Mouse (Mus musculus): ENCODE data around the gene Krt79. TPM values are rescaled to one million over a fixed set of nuclear protein-coding genes. Genes with fewer than 3 reads are reported as not detected.

The Krt79 gene
- polyA plus RNA-seq (2016; fragmentation: Nextera tagmentation; extraction: Ambion mirVana): 0.09 and 0.12 TPM in 2 replicates

GRCm38 (mm10) chr15:101940274-101940829 is at the start of gene Krt79:
Krt79 (minus strand) TSS chr15:101940324.
- Histone ChIP-seq H3K9me3 (no peaks in the 10 kb centered on the region), H3K36me3 (replicated peaks) (no peaks in the 10 kb centered on the region), H3K27ac (peak within 1 kb of the TSS; percentile 15; the same call in 1 of the 2 replicates), H3K27me3 (ENCODE audit: poor library complexity, severe bottlenecking) (no peaks in the 10 kb centered on the region), H3K4me1 (peaks cover 7% of the 10 kb centered on the region; the same call in 1 of the 2 replicates), H3K4me3 (no peak within 1 kb of the TSS)
- 71% methylated on average over 6 of the region's 6 CpGs for WGBS
- DNase-seq (ENCODE audit: extremely low spot score, low spot score): no peak

GRCm38 (mm10) chr15:101988714-101989113 is 48.6 kb upstream of the Krt79 start:
- Histone ChIP-seq H3K9me3 (no peaks in the 10 kb centered on the region), H3K27ac (no peak overlapping the region), H3K27me3 (ENCODE audit: poor library complexity, severe bottlenecking) (peaks cover 16% of the 10 kb centered on the region), H3K4me3 (no peak overlapping the region), H3K36me3 (replicated peaks) (no peaks in the 10 kb centered on the region), H3K4me1 (peaks cover 16% of the 10 kb centered on the region)
- WGBS: 61% methylated on average over 8 of the region's 8 CpGs
- no peak for DNase-seq (ENCODE audit: extremely low spot score, low spot score)

GRCm38 (mm10) chr15:101988119-101988518 is 48.0 kb upstream of the Krt79 start:
- Histone ChIP-seq H3K4me3 (no peak overlapping the region), H3K4me1 (peaks cover 20% of the 10 kb centered on the region), H3K36me3 (replicated peaks) (no peaks in the 10 kb centered on the region), H3K9me3 (no peaks in the 10 kb centered on the region), H3K27me3 (ENCODE audit: poor library complexity, severe bottlenecking) (peaks cover 16% of the 10 kb centered on the region), H3K27ac (no peak overlapping the region)
- WGBS: under 1% methylated on average over 10 of the region's 10 CpGs
- peak; percentile 86 for DNase-seq (ENCODE audit: extremely low spot score, low spot score)

GRCm38 (mm10) chr15:101984746-101985145 is 44.6 kb upstream of the Krt79 start:
- 20% methylated on average over 6 of the region's 6 CpGs for WGBS

GRCm38 (mm10) chr15:101983949-101984601 is 44.0 kb upstream of the Krt79 start:
- no peaks in the 10 kb centered on the region for H3K36me3 ChIP-seq (replicated peaks)
- peak; percentile 97 for DNase-seq (ENCODE audit: extremely low spot score, low spot score)
- H3K4me1 ChIP-seq: peaks cover 20% of the 10 kb centered on the region
- H3K27ac ChIP-seq: peak overlapping the region; percentile 84
- peak overlapping the region; percentile 45 for H3K4me3 ChIP-seq
- H3K9me3 ChIP-seq: no peaks in the 10 kb centered on the region
- WGBS: 4% methylated on average over 15 of the region's 15 CpGs
- H3K27me3 ChIP-seq (ENCODE audit: poor library complexity, severe bottlenecking): 0 out of 2 replicates have a peak, but pooled peaks cover 7% of the 10 kb centered on the region

More at GRCm38 (mm10) chr15:101984746-101985145, 44.6 kb upstream of the Krt79 start:
- no peaks in the 10 kb centered on the region for H3K9me3 ChIP-seq
- no peak overlapping the region for H3K4me3 ChIP-seq
- H3K36me3 ChIP-seq (replicated peaks): no peaks in the 10 kb centered on the region
- no peak for DNase-seq (ENCODE audit: extremely low spot score, low spot score)
- H3K27ac ChIP-seq: peak overlapping the region; percentile 66; the same call in 1 of the 2 replicates
- 0 out of 2 replicates have a peak, but pooled peaks cover 7% of the 10 kb centered on the region for H3K27me3 ChIP-seq (ENCODE audit: poor library complexity, severe bottlenecking)
- peaks cover 20% of the 10 kb centered on the region for H3K4me1 ChIP-seq

GRCm38 (mm10) chr15:101983315-101983948 is 43.3 kb upstream of the Krt79 start:
- Histone ChIP-seq H3K4me1 (peaks cover 17% of the 10 kb centered on the region), H3K4me3 (peak overlapping the region; percentile 45)
- no peak for DNase-seq (ENCODE audit: extremely low spot score, low spot score)

GRCm38 (mm10) chr15:101980849-101981248 is 40.7 kb upstream of the Krt79 start:
- no peak overlapping the region for H3K4me3 ChIP-seq
- H3K27me3 ChIP-seq (ENCODE audit: poor library complexity, severe bottlenecking): peaks cover 24% of the 10 kb centered on the region
- peak overlapping the region; percentile 37; the same call in 1 of the 2 replicates for H3K27ac ChIP-seq
- 76% methylated on average over 6 of the region's 6 CpGs for WGBS
- H3K4me1 ChIP-seq: peaks cover 34% of the 10 kb centered on the region
- DNase-seq (ENCODE audit: extremely low spot score, low spot score): no peak
- no peaks in the 10 kb centered on the region for H3K36me3 ChIP-seq (replicated peaks)
- no peaks in the 10 kb centered on the region for H3K9me3 ChIP-seq

More at GRCm38 (mm10) chr15:101983315-101983948, 43.3 kb upstream of the Krt79 start:
- H3K27ac ChIP-seq: peak overlapping the region; percentile 84
- H3K36me3 ChIP-seq (replicated peaks): no peaks in the 10 kb centered on the region
- H3K27me3 ChIP-seq (ENCODE audit: poor library complexity, severe bottlenecking): peaks cover 12% of the 10 kb centered on the region; the same call in 1 of the 2 replicates
- no peaks in the 10 kb centered on the region for H3K9me3 ChIP-seq
- 82% methylated on average over 13 of the region's 13 CpGs for WGBS

GRCm38 (mm10) chr15:101977043-101977726 is 37.1 kb upstream of the Krt79 start:
- peaks cover 38% of the 10 kb centered on the region for H3K4me1 ChIP-seq
- H3K27ac ChIP-seq: peak overlapping the region; percentile 91
- peaks cover 51% of the 10 kb centered on the region for H3K27me3 ChIP-seq (ENCODE audit: poor library complexity, severe bottlenecking)
- WGBS: 4% methylated on average over 38 of the region's 39 CpGs
- H3K4me3 ChIP-seq: peak overlapping the region; percentile 61
- H3K9me3 ChIP-seq: no peaks in the 10 kb centered on the region
- H3K36me3 ChIP-seq (replicated peaks): no peaks in the 10 kb centered on the region
- DNase-seq (ENCODE audit: extremely low spot score, low spot score): peak; percentile 71

- Histone ChIP-seq H3K36me3 (replicated peaks) (no peaks in the 10 kb centered on the region), H3K27ac (peak overlapping the region; percentile 91), H3K4me1 (peaks cover 38% of the 10 kb centered on the region), H3K27me3 (ENCODE audit: poor library complexity, severe bottlenecking) (peaks cover 56% of the 10 kb centered on the region), H3K4me3 (peak overlapping the region; percentile 61), H3K9me3 (no peaks in the 10 kb centered on the region)
- no peak for DNase-seq (ENCODE audit: extremely low spot score, low spot score)
- WGBS: 65% methylated on average over 3 of the region's 3 CpGs
These were observed 36.5 kb upstream of the Krt79 start for GRCm38 (mm10) chr15:101976641-101977040.

GRCm38 (mm10) chr15:101976023-101976422 is 35.9 kb upstream of the Krt79 start:
- peaks cover 56% of the 10 kb centered on the region for H3K27me3 ChIP-seq (ENCODE audit: poor library complexity, severe bottlenecking)
- H3K4me1 ChIP-seq: peaks cover 38% of the 10 kb centered on the region
- H3K27ac ChIP-seq: 0 out of 2 replicates have a peak overlapping the region, but pooled peaks have one; percentile 35
- no peak overlapping the region for H3K4me3 ChIP-seq
- no peaks in the 10 kb centered on the region for H3K36me3 ChIP-seq (replicated peaks)
- no peak for DNase-seq (ENCODE audit: extremely low spot score, low spot score)
- WGBS: 63% methylated on average over 5 of the region's 5 CpGs
- H3K9me3 ChIP-seq: no peaks in the 10 kb centered on the region

- H3K36me3 ChIP-seq (replicated peaks): no peaks in the 10 kb centered on the region
- H3K4me1 ChIP-seq: peaks cover 38% of the 10 kb centered on the region
- H3K27ac ChIP-seq: no peak overlapping the region
- peaks cover 56% of the 10 kb centered on the region for H3K27me3 ChIP-seq (ENCODE audit: poor library complexity, severe bottlenecking)
- 67% methylated on average over 16 of the region's 16 CpGs for whole genome bisulfite sequencing
- DNase-seq (ENCODE audit: extremely low spot score, low spot score): no peak
- H3K4me3 ChIP-seq: no peak overlapping the region
- H3K9me3 ChIP-seq: no peaks in the 10 kb centered on the region
These were observed 34.1 kb upstream of the Krt79 start for GRCm38 (mm10) chr15:101974083-101974845.
